Mouse (Mus musculus) MEL-GATA-1-ER (cell line): ENCODE results near the gene Gm10491.
"Not testable (repeated sequence)": the region's sequence is repeated elsewhere in the genome, so short reads cannot be mapped to it uniquely, and the experiment has no call there.

Experiments used
- DNase-seq: peaks from one replicate; pipeline ENCODE4 v3.0.0-alpha.2; 2012; ENCODE audit warnings: low read depth; ENCODE audit errors: extremely low read depth

Gene Gm10491

DNA sequence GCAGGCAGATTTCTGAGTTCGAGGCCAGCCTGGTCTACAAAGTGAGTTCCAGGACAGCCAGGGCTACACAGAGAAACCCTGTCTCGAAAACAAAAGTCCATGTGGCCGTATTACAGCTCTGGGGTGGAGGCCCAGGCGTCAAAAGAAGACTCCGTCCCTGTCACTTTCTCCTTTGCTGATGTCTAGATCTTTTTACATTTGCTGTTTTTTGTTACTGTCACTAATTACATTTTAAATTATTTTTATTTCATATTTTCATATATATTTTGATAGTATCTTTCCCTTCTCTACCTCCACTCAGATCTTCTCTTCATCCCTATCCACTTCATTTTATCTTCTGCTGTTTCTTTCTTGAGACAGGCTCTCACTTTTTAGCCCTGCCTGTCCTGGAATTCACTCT is at the start of gene Gm10491:
TSS of gene Gm10491 (minus strand) at position 101 of the 400 bp plus-strand sequence.
- no peak for DNase-seq

DNA sequence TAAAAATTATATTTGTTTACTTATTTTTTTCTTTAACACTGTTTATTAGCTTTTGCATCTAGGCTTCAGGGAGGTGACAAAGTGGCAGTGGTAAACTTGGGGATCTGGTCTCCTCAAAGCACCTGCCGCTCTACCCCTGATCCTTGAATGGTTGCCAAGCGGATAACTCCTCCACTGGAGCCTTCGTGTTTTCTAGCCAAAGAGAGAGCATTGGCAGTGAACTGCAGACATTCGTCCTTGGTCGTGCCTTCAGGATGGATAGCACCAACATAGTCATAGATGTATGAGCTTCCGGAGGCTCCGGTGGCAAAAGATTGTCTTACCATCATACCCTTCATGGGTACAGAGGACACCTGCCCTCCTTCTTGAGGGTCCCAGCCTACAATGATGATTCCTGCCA is 42.5 kb upstream of the Gm10491 start:
- DNase-seq: no peak

DNA sequence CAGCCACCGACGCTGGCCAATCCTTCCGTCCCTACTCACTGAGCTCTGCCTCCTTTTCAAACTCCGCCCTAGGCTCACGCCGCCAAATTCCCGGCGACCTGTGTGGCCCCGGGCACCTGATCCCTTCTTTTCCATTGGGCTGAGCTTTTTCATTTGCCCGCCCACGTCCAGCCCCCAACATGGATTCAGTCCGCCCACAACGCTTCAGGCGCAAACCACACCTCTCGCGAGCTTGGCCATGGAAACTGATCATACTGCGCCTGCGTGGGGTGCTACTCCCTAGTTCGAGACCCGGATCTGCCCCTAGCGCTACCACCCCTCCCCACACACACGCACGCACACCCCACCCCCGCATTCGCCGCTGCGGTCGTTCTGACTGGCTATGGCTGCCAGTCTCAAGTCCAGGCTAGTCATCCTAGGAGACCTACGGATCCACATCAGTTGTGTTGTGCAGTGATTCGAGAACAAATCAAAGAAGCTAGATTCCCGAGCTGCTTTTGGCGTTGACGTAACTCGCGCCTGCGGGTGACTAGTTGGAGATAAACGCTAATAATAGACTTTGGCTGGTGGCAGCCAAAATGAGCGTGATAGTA is 40.4 kb upstream of the Gm10491 start:
- peak; percentile 96 for DNase-seq

DNA sequence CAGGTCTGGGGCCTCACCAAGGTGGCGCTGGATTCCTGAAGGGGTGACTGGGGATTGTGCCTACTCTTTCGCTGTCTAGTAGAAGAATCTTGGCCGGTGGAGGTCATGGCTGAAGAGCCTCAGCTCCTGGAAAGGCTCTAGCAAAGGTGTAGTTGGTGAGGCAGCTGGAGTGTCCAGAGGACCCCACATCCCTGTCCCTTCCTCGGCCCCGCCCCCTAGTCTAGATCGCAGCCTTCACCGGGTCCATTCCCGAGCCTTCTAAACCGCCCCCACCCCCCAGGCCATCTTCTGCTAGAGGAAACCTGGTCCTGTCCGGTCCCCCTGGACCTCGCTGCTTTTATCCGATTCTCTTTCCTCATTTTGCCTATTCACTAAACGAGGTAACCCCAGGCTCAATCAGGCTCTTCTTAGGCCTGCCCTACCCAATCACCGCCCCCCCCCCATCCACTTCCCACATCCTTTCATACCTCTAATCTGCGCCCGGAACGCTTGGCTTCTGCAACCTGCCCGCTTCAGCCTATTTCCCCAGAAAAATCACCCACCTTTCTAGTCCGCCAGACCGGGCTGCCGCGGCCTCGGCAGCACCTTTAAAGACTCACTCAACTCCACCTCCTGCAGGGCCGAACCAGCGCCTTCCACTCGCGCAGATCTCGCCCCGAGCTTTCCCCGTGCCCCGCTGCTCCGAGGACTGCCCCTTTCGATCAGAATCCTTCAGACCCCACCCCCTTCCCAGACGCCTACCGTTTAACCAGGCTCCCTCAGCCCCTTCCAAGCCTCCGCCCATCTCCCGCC is 39.7 kb upstream of the Gm10491 start, which contains the start of gene Hdac6:
TSS of gene Hdac6 (minus strand) at position 782 of the 792 bp plus-strand sequence.
- DNase-seq: no peak

DNA sequence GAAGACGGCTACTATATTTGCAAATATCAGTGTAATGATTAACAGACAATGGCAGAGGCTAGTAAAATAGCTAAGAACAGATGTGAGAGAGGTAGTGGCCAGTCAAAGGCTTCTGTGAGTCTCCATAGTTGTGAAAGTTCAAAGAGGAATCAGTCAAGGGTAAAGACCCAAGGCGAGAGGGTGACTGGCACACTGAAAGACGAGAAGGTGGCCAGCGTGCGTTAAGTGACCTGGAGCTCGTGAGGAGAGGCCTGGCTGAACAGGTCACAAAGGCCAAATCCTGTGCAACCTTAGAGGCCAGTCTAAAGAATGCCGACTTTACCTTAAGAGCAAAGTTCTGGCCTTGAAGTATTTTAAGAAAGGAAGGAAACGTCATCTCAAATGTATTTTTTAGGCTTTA is 38.0 kb upstream of the Gm10491 start:
- no peak for DNase-seq

DNA sequence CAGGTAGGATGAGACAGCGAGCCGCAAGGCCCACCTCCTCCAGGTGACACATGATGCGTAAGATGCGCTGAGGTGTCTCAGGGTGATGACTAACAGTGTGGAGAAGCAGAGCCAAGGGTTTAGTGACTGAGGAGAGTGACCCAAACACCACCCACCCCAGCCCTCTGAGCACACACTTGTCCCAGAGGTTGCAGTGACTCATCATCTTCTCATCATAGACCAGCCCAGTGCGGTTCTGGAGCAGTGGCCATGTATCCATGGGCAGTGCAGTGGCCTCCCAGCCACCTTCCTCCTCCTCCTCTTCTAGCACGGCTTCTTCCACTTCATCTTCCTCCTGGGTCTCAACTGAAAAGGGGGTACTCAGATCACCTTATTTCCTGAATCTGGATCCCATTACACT is 30.0 kb upstream of the Gm10491 start:
- no peak for DNase-seq

DNA sequence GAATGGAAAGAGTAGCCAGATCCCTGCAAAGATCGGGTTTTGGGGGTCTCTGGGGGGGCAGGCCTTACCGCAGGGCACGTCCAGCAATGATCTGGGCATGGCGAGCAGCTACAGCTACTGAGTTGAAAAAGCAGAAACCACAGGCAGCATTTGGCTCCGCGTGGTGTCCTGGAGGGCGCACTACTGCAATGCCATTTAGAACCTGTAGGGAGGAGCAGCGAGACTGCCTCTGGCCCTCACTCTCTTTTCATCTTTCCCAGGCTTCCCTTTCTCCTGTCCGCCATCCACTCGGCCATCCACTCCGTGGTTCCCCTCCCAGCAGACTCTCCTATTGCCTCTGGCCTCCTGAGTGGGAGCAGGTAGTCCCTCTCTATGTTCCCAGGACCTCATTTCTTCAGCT is 29.2 kb upstream of the Gm10491 start:
- no peak for DNase-seq

DNA sequence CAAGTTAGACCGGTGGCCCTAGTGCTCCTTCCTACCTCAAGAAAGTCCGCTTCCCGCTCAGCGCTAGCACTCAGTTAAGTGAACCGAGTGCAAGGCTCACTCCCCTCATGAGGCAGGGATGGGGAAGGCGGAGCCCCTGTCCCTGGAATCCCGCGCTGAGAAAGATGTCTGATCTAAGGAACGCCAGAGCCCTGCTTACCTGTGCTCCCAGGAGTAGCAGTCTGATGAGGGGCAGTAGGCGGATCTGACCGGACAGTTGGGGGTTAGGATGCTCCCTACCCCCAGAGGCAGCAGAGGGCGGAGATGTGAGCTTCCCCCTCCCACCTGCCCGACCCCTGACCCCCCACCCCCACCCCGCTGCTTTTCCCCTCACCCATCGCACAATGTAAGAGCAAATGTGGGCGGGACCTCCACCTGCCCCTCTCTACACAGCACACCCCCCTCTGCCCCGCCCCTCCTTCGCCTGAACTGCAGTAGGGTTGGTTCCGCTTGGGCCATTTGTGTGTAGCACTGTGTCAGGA is 20.7 kb upstream of the Gm10491 start, which contains the start of gene Eras:
TSS of gene Eras (minus strand) at position 338 of the 521 bp plus-strand sequence.
- DNase-seq: no peak

DNA sequence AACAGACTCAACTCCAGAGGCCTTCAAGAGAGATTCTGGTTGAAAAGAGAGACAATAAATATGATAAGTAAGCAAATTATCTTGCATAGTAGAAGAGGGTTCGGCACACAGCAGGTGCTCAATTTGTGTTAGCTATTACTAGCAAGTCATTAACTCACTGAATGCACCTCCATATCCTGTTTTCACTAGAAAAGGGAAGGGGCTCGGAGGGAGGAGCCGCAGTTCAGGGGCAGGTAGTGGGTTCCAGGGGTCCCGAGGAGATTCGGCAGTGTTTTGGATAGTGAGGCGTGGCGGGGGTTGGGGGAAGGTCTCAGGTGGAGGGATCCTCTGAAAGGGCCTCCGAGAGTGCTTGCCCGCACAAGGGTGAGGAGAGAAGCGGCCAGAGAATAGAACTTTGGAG is 19.5 kb upstream of the Gm10491 start:
- no peak for DNase-seq

DNA sequence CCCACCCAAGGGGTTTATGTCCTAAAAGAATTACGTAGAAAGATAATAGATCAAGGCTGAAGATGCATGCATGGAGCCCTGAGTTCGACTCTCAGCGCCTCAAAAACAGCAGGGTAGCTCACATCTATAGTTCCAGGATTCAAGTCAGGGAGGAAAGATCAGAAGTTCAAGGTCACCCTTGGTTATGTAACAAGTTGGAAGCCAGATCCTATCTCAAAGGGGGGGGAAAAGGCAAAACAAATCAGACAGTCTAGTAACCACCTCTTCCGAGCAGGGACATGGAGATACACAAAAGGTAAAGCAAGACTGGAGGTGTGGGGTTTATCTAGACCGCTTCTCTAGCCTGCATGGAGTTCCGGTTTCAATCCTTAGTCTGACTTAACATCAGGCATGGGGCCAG is 18.6 kb upstream of the Gm10491 start:
- no peak for DNase-seq

DNA sequence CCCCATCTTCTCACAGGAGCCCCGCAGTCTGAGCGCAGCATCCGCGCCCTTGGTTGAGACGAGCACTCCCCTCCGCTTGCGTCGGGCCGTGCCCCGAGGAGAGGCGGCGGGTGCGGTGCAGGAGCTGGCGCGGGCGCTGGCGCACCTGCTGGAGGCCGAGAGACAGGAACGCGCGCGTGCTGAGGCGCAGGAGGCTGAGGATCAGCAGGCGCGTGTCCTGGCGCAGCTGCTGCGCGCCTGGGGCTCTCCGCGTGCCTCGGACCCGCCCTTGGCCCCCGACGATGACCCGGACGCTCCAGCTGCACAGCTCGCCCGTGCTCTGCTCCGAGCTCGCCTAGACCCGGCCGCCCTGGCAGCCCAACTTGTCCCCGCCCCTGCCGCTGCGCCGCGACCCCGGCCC is 14.4 kb upstream of the Gm10491 start:
- DNase-seq: no peak

DNA sequence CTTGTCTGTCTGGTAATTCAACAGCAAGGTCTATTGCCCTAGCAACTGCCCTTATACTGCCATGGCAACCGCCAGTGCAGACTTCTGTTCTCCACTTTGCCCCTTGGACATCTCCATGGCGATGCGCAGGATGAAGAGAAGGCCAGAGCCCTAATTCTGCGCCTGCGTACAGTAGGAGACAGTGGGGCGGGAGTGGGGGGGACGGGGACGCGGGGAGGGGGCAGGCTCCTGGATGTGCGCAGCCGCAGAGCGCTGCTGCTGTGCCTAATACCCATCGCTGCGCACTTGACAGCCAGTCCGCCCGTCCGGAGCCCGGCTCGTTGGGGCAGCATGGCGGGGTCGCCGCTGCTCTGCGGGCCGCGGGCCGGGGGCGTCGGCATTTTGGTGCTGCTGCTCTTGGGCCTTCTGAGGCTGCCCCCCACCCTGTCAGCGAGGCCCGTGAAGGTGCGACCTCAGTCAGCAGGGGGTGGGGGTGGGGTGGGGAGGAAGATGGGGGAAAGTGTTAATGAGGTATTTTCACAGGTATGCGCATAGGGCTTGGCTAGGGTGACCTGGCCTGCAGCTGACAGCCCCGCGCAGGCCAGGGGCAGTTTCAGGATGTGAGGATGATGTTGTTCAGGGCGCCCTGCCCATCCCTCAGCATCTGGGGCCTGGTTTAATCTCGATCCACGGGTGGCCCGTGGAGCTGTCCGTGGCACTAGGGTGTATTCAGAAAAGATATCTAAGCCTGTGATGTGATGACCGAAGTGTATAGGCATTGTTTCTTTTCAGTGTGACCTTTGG is 12.2 kb upstream of the Gm10491 start, which contains the start of gene Pcsk1n:
TSS of gene Pcsk1n (plus strand) at position 222 of the 783 bp plus-strand sequence.
- DNase-seq: no peak

DNA sequence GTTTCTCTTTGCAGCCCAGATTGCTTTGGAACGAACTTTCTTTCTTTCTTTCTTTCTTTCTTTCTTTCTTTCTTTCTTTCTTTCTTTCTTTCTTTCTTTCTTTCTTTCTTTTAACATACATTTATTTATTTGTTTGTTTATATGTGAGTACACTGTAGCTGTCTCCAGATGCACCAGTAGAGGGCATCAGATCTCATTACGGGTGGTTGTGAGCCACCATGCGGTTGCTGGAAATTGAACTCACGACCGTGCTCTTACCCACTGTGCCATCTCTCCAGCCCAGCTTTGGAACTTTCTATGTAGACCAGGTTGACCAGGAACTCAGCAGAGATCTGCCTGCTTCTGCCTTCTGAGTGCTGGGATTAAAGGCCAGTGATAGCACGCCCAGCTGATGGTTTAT is 10.3 kb upstream of the Gm10491 start:
- DNase-seq: not testable (repeated sequence)

DNA sequence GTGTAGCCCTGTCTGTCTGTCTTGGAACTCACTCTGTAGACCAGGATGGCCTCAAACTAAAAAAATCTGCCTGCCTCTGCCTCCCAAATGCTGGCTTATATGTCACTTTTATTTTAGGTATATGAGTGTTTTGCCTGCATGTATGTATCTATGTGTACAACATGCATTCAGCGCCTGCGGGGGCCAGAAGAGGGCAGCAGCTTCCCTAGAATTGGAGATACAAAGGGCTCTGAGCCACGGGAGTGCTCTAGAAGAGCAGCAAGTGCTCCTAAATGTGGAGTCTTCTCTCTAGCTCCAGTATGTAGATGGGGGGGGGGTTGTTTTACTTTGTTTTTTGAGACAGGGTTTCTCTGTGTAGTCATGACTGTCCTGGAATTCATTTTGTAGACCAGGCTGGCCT is 8.0 kb upstream of the Gm10491 start:
- not testable (repeated sequence) for DNase-seq

DNA sequence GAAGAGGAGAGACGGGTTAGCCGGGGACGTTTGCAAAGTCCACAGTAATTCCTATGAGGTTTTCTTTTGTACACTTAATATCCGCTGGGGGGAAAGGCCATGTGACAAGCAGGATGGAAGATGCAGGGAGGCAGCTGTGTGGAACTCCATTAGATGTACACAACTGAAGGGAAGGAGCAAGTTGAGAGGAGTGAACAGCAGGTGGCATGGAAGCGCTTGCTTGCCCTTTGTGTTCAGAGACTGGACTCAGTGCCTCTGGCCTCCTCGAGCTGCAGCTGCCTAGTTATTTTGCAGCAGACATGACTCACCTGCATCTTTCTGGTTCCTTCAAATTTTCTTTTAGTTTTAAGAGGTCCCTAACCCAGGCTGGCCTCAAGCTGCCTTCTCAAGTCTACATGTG is 2.8 kb upstream of the Gm10491 start:
- no peak for DNase-seq

DNA sequence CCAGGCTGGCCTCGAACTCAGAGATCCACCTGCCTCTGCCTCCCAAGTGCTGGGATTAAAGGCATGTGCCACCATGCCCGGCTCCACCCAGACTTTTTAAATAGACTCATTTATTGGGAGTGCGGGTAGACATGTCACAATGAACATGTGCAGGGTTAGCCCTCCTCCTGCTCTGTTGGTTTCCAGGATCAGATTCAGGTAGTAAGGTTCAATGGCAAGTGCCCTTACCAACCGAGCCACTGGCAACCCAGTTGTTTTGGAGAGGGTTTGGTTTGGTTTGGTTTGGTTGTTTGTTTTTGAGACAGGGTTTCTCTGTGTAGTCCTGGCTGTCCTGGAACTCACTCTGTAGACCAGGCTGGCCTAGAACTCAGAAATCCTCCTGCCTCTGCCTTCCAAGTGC is 1.6 kb upstream of the Gm10491 start, which contains the start of gene Gm10490:
TSS of gene Gm10490 (plus strand) at position 301 of the 400 bp plus-strand sequence.
- not testable (repeated sequence) for DNase-seq

DNA sequence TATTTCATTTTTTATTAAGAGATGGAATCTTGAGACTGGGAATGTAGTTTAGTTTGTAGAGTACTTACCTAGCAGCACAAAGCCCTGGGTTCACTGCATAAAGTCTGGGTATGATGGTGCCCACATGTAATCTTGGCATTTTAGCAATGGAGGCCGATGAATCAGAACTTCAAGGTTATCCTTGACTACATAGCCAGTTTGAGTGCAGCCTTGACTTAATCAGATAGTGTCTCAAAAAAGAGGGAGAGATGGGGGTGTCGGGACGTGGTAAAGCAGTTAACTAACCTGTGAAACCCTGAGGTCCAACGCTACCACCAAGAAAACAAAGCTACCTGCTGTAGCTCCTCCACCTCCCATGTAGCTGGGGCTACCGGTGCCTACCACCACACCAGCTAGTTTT is 3.2 kb downstream of the Gm10491 start:
- no peak for DNase-seq

DNA sequence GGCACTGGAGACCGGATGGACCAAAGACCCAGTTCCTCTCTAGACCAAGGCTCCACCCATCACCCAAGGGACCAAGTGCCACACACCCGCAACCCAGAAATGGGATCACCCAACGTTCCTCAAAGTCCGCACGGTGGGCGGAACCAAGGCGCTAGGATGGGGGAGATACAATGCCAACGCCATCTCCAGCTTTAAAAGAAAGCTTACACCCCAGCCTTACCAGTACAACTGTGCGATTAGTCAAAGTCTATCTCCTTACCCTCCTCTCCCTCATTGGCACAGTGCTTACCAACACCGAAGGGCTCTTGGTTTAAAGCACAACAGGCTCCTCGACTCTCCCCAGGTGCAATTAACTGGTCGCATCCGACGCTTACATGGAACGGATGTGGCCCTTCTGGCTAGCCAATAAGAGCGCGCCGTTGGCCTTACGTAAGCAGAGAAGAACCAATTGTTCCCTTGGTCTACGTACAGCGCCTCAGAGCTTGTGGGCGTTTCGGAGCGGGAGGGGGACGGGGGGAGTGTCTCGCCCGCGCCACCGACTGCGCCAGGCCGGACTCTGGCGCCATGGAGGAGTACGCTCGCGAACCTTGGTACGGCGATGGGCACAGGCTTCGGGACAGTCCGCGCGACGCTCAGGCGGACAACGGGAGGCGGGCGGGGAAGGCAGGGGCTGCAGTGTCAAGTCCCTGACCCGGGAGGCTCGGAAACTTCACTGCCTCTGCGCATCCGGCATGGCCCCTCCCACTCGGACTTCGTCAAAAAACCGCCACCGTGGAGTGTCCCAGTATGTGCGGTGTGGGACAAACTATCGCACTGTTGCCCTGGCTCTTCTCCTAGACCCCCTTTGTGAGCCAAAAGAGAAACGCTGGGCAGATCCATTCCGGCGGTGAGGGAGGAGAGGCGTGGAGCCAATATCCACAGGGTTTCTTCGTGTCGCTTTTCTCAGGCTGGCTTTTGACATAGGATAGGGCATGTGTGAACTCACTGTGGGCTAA is 8.5 kb downstream of the Gm10491 start, which contains the start of the genes Pqbp1 and Timm17b:
TSS of gene Pqbp1 (minus strand) at position 390 of the 995 bp plus-strand sequence.
TSS of gene Timm17b (plus strand) at position 478 of the 995 bp plus-strand sequence.
- DNase-seq: peak; percentile 97

DNA sequence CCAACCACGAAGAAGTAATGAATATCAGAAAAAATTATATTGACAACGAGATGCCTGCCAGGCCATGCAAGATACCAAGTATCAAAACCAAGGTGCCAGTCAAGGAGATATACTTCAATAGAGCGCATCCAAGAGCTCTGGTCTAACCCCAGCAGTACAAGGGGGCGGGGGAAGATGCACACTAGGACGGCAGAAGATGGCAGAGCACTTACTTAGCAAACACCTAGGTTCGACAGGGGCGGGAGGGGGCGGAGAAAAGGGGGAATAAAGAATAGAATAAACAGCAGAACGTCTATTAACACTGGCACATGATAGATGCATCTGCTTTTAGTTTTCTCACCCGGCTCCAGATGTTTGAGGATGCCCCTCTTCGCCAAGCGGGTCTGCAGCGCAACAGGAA is 9.4 kb downstream of the Gm10491 start:
- no peak for DNase-seq
